Comparison of ENCODE assay signal across 9 mouse cellular contexts in the genomic region with DNA sequence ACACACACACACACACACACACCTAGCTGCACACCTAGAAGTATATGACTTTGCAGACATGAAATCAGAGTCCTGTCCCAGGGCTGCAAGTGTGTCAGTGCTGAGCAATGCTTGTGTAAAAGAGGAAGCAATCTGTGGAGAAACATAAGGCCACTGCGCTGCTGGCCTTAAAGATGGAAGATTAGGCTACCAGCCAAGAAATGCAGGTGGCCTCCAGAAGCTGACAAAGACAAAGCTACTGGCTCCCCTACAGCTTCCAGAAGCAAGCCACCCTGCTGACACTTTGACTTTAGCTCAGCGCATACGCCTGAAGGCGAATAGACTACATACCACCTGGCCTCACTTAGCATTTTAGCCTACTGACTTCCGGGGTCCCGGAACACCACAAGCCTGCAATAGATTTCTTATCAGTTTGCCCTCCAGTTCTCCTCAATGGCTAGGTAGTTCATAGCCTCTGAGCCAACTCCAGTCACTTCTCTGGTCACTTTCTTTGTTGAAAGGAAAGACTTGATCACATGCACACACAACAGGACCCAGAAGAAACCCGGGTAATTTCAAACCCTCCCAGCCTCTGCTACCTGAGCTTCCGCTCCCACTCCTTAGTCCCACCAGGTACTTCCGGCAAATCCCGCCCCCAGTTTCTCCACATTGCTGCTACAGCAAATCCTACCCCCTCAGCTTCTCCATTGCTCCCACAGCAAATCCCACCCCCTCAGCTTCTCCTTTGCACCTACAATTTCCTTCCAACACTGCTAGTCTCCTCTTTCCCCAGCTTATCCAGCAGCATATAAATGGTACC. TPM values are rescaled to one million over a fixed set of nuclear protein-coding genes. Genes with fewer than 3 reads are reported as not detected.
DNase-seq lines count a peak whose midpoint lies in the region; ATAC-seq and TF ChIP-seq lines count a peak whose summit lies in the region.
"Had no signal": no experiment of that assay in that cellular context is flagged by ENCODE, and none has a peak within 500 bp of the region (broad histone marks: within the 10 kb centered on the region; RNA-seq: fewer than 3 reads in every experiment).

No protein-coding gene starts in this region.

- no peak overlapping the region for H3K4me3 ChIP-seq in G1E (ENCODE audit: low read depth, low read length)
- no peak overlapping the region for H3K4me3 ChIP-seq in liver, embryonic 14.5 days (ENCODE audit: insufficient read depth in 1 of 2, low read depth in 2 of 2, low read length in 2 of 2)
- H3K4me3 ChIP-seq: limb, embryonic 12.5 days had no signal

- peaks cover 11% of the 10 kb centered on the region for H3K4me1 ChIP-seq in G1E (ENCODE audit: insufficient read depth, low read depth, low read length)
- H3K4me1 ChIP-seq in liver, embryonic 14.5 days (replicated peaks; ENCODE audit: control insufficient read depth in 2 of 2, insufficient read depth in 2 of 2, low read length in 1 of 2), result peaks cover 0 to 7% of the 10 kb centered on the region in 2 experiments; a peak in 1 of 4 replicates

- H3K9ac ChIP-seq in liver, embryonic 14.5 days (replicated peaks), result no peak overlapping the region
- H3K9ac ChIP-seq: limb, embryonic 12.5 days had no signal

- peak; percentile 26 to 47 for DNase-seq in left cerebral cortex, postnatal 14 days (ENCODE audit: low spot score in 2 of 2)
- DNase-seq in left cerebral cortex, adult 8-10 months (ENCODE audit: low spot score in 2 of 2), result no peak
- DNase-seq in G1E (ENCODE audit: low spot score), result peak; percentile 32
- DNase-seq in cerebellum, adult 9-10 months, result peak; percentile 60
- no peak for DNase-seq in liver, embryonic 14.5 days (ENCODE audit: low read depth in 3 of 3, low spot score in 3 of 3)
- no peak for DNase-seq in embryo, embryonic 9.5 days (ENCODE audit: extremely low spot score)
- DNase-seq in right cerebral cortex, postnatal 36 days (ENCODE audit: low spot score in 2 of 2), result no peak
- DNase-seq in lung, postnatal 10 days, result no peak

- H3K36me3 ChIP-seq in G1E (replicated peaks), result no peaks in the 10 kb centered on the region
- H3K36me3 ChIP-seq in liver, embryonic 14.5 days (replicated peaks; ENCODE audit: control insufficient read depth, insufficient read depth, low read depth), result no peaks in the 10 kb centered on the region
- H3K36me3 ChIP-seq: limb, embryonic 12.5 days had no signal

- WGBS in liver, embryonic 14.5 days (ENCODE audit: insufficient replicate concordance), result 41% methylated on average over 10 of the region's 10 CpGs

- H3K4me2 ChIP-seq in liver, embryonic 14.5 days (ENCODE audit: low read depth), result no peak overlapping the region
- H3K4me2 ChIP-seq: limb, embryonic 12.5 days had no signal

- no peak for TF ChIP-seq EP300 in liver, embryonic 14.5 days (IDR thresholded peaks at IDR 0.05; ENCODE audit: low read depth)

- TF ChIP-seq CTCF in G1E (IDR thresholded peaks at IDR 0.05; ENCODE audit: low read depth, low read length), result no peak
- TF ChIP-seq CTCF in liver, embryonic 14.5 days (IDR thresholded peaks at IDR 0.05; ENCODE audit: low read depth), result no peak

- 0 out of 2 replicates have a peak, but pooled peaks cover 2% of the 10 kb centered on the region for H3K27me3 ChIP-seq in G1E (ENCODE audit: insufficient read depth, low read length)
- H3K27me3 ChIP-seq in liver, embryonic 14.5 days (ENCODE audit: control insufficient read depth, insufficient read depth, low read length), result no peaks in the 10 kb centered on the region
- H3K27me3 ChIP-seq: limb, embryonic 12.5 days had no signal

- ATAC-seq in G1E (ENCODE audit: extremely low read depth, insufficient number of reproducible peaks, low FRiP score, poor library complexity, severe bottlenecking), result peak; percentile 54
- ATAC-seq in liver, embryonic 14.5 days (ENCODE audit: insufficient read depth), result peak; percentile 20; the same call in 1 of the 2 replicates

- H3K9me3 ChIP-seq in G1E (replicated peaks), result no peaks in the 10 kb centered on the region
- no peaks in the 10 kb centered on the region for H3K9me3 ChIP-seq in liver, embryonic 14.5 days (ENCODE audit: control insufficient read depth, low read length)
- H3K9me3 ChIP-seq: limb, embryonic 12.5 days had no signal

- H3K27ac ChIP-seq in liver, embryonic 14.5 days, result no peak overlapping the region
- H3K27ac ChIP-seq: limb, embryonic 12.5 days had no signal

- intact Hi-C loops in left cerebral cortex, postnatal 14 days (cut with DNase I), result no loop called here

RNA-seq across cellular contexts. Expression of a gene that starts 23.0 kb away (rescaled TPM):
- 100 to 1,000 TPM; 176 to 179 TPM for total RNA-seq in left cerebral cortex, postnatal 14 days (2021)
- total RNA-seq in left cerebral cortex, adult 8-10 months (2022), result 100 to 1,000 TPM; 204 to 226 (median 221) TPM
- total RNA-seq in G1E (2014; fragmentation: Nextera tagmentation) (67.6 and 83.1 TPM in 2 replicates), G1E (2017) (89.8 and 101 TPM in 2 replicates)
- 13.4 and 16.8 TPM in 2 replicates for polyA plus RNA-seq in G1E (2012)
- 12.5 and 19.0 TPM in 2 replicates for polyA plus RNA-seq in liver, embryonic 14.5 days (2012; rRNA removed)
- polyA plus RNA-seq in liver, embryonic 14.5 days (2014; fragmentation: Nextera tagmentation; extraction: Ambion mirVana), result 54.3 and 56.0 TPM in 2 replicates

RNA-seq across cellular contexts. Expression of a gene that starts 31.2 kb away (rescaled TPM):
- total RNA-seq in left cerebral cortex, postnatal 14 days (2021), result 10 to 100 TPM; 65.8 to 66.1 TPM
- 10 to 100 TPM; 76.4 to 82.2 (median 79.0) TPM for total RNA-seq in left cerebral cortex, adult 8-10 months (2022)
- 50.5 and 52.5 TPM in 2 replicates for total RNA-seq in G1E (2014; fragmentation: Nextera tagmentation)
- 21.3 and 21.9 TPM in 2 replicates for total RNA-seq in G1E (2017)
- 20.7 and 39.7 TPM in 2 replicates for polyA plus RNA-seq in G1E (2012)
- 11.1 and 18.6 TPM in 2 replicates for polyA plus RNA-seq in liver, embryonic 14.5 days (2012; rRNA removed)
- 14.3 and 14.7 TPM in 2 replicates for polyA plus RNA-seq in liver, embryonic 14.5 days (2014; fragmentation: Nextera tagmentation; extraction: Ambion mirVana)

Comparison
In these comparisons a context has a peak if more than half of its experiments do, and no peak if none do; other contexts are left out.
1. DNase-seq: peak in left cerebral cortex, postnatal 14 days (2 of 2), G1E (single experiment) and cerebellum, adult 9-10 months (single experiment); none in left cerebral cortex, adult 8-10 months (0 of 2), liver, embryonic 14.5 days (0 of 3), embryo, embryonic 9.5 days (single experiment), right cerebral cortex, postnatal 36 days (0 of 2) and lung, postnatal 10 days (single experiment).